Mouse (Mus musculus) testis, adult 2 months (tissue): ENCODE measurements around the gene Slc22a8. TPM values are rescaled to one million over a fixed set of nuclear protein-coding genes. Genes with fewer than 3 reads are reported as not detected.

Experiments used
- H3K27ac ChIP-seq: fragments of 200-500 bp; 2 replicates; pipeline ENCODE4 v1.5.1; 2012; ENCODE audit warnings: low read depth, low read length; ENCODE audit not compliant: control insufficient read depth, insufficient read depth
- H3K27me3 ChIP-seq: fragments of 200-500 bp; 2 replicates; pipeline ENCODE4 v1.6.1; 2012; ENCODE audit warnings: mild to moderate bottlenecking, low read length, moderate library complexity; ENCODE audit not compliant: control insufficient read depth, insufficient read depth
- H3K36me3 ChIP-seq: fragments of 200-500 bp; 2 replicates; pipeline ENCODE4 v1.6.1; 2012; ENCODE audit warnings: mild to moderate bottlenecking, low read length; ENCODE audit not compliant: control insufficient read depth, insufficient read depth
- H3K4me1 ChIP-seq: fragments of 200-500 bp; 2 replicates; pipeline ENCODE4 v1.6.1; 2012; ENCODE audit warnings: low read length; ENCODE audit not compliant: control insufficient read depth, insufficient read depth
- H3K4me3 ChIP-seq: fragments of 200-500 bp; 2 replicates; pipeline ENCODE4 v1.5.1; 2012; ENCODE audit warnings: low read depth, mild to moderate bottlenecking, low read length, moderate library complexity, mixed read lengths; ENCODE audit not compliant: control insufficient read depth
- CTCF ChIP-seq: fragments of 200-500 bp; IDR thresholded peaks from 2 replicates; pipeline ENCODE4 v1.5.1; 2012; ENCODE audit warnings: low read depth, mild to moderate bottlenecking, inconsistent platforms, low read length, moderate library complexity; ENCODE audit not compliant: control insufficient read depth, insufficient read depth, insufficient replicate concordance
- POLR2A ChIP-seq: fragments of 200-500 bp; IDR thresholded peaks from 2 replicates; pipeline ENCODE4 v1.6.1; 2012; ENCODE audit warnings: low read depth, mild to moderate bottlenecking, inconsistent platforms, low read length, moderate library complexity; ENCODE audit not compliant: control insufficient read depth
- polyA plus RNA-seq: library from polyadenylated mRNA; depleted of rRNA; stranded (reverse); fragments of >200 nt; gene quantifications from 2 replicates; pipeline ENCODE4 v1.2.3, GENCODE M21; 2012; rRNA removed

Gene Slc22a8
- 0.04 and 0.05 TPM in 2 replicates for polyA plus RNA-seq

DNA sequence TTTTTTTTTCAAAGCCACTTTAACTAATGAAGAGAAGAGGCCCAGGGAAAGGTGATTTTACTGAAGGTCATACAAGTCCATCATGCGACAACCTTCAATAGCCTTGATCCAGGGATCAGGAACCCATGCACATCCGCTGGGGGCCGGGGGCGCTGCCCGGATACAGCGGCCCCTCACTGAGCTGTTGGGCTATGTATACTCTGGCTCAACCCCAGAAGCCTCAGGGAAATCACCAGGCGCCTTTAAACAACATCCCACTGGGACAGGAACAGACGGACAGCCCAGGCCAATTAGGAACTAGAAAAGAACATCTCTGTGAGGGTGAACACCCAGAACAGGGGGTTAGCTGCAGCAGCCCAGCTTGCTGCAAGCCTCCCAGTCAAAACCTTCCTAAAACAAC lies at the start of gene Slc22a8:
TSS of gene Slc22a8 (plus strand) at position 301 of the 400 bp plus-strand sequence.
- Histone ChIP-seq H3K27ac (no peak within 1 kb of the TSS), H3K36me3 (no peaks in the 10 kb centered on the region), H3K4me1 (no peaks in the 10 kb centered on the region; the same call in 1 of the 2 replicates), H3K27me3 (no peaks in the 10 kb centered on the region), H3K4me3 (no peak within 1 kb of the TSS)
- TF ChIP-seq POLR2A (no peak), CTCF (no peak)

- no peaks in the 10 kb centered on the region for H3K36me3 ChIP-seq
- no peak overlapping the region for H3K27ac ChIP-seq
- TF ChIP-seq POLR2A: no peak
- no peak for TF ChIP-seq CTCF
- H3K4me3 ChIP-seq: no peak overlapping the region
- H3K27me3 ChIP-seq: no peaks in the 10 kb centered on the region
- H3K4me1 ChIP-seq: no peaks in the 10 kb centered on the region
Observed at GRCm38 (mm10) chr19:8558897-8559296, 32.2 kb upstream of the Slc22a8 start.

GRCm38 (mm10) chr19:8564021-8564420 lies 27.0 kb upstream of the Slc22a8 start:
- Histone ChIP-seq H3K27ac (peak overlapping the region; percentile 39), H3K4me1 (no peaks in the 10 kb centered on the region)

GRCm38 (mm10) chr19:8564469-8564868 lies 26.6 kb upstream of the Slc22a8 start:
- TF ChIP-seq CTCF: no peak
- no peak for TF ChIP-seq POLR2A
- Histone ChIP-seq H3K27me3 (no peaks in the 10 kb centered on the region), H3K36me3 (no peaks in the 10 kb centered on the region), H3K4me3 (no peak overlapping the region), H3K27ac (peak overlapping the region; percentile 39), H3K4me1 (peaks cover 1% of the 10 kb centered on the region; the same call in 1 of the 2 replicates)

More at GRCm38 (mm10) chr19:8564021-8564420, 27.0 kb upstream of the Slc22a8 start:
- Histone ChIP-seq H3K27me3 (no peaks in the 10 kb centered on the region), H3K36me3 (no peaks in the 10 kb centered on the region), H3K4me3 (no peak overlapping the region)
- no peak for TF ChIP-seq CTCF
- no peak for TF ChIP-seq POLR2A

DNA sequence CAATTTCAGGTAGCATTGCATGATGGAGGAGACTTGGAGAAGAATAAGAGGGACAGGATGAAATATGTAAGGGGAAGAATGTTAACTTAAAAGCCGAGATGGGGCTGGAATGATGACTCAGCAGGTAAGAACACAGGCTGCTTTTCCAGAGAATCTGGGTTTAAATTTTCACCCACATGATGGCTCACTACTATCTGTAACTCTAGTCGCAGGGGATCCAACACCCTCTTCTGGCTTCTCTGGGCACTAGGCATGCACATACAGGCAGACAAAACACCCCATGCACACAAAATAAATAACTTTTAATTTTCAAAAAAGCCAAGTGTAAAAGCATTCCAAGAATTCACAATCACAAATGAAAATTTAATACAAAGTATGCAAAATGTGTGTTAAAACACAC lies 25.8 kb upstream of the Slc22a8 start:
- Histone ChIP-seq H3K27ac (no peak overlapping the region), H3K4me1 (peaks cover 2% of the 10 kb centered on the region; the same call in 1 of the 2 replicates), H3K27me3 (no peaks in the 10 kb centered on the region), H3K36me3 (no peaks in the 10 kb centered on the region), H3K4me3 (no peak overlapping the region)
- TF ChIP-seq POLR2A (no peak), CTCF (no peak)

GRCm38 (mm10) chr19:8565985-8566384 lies 25.1 kb upstream of the Slc22a8 start:
- Histone ChIP-seq H3K27ac (no peak overlapping the region), H3K27me3 (no peaks in the 10 kb centered on the region), H3K36me3 (no peaks in the 10 kb centered on the region), H3K4me1 (peaks cover 2% of the 10 kb centered on the region; the same call in 1 of the 2 replicates), H3K4me3 (no peak overlapping the region)
- no peak for TF ChIP-seq POLR2A

DNA sequence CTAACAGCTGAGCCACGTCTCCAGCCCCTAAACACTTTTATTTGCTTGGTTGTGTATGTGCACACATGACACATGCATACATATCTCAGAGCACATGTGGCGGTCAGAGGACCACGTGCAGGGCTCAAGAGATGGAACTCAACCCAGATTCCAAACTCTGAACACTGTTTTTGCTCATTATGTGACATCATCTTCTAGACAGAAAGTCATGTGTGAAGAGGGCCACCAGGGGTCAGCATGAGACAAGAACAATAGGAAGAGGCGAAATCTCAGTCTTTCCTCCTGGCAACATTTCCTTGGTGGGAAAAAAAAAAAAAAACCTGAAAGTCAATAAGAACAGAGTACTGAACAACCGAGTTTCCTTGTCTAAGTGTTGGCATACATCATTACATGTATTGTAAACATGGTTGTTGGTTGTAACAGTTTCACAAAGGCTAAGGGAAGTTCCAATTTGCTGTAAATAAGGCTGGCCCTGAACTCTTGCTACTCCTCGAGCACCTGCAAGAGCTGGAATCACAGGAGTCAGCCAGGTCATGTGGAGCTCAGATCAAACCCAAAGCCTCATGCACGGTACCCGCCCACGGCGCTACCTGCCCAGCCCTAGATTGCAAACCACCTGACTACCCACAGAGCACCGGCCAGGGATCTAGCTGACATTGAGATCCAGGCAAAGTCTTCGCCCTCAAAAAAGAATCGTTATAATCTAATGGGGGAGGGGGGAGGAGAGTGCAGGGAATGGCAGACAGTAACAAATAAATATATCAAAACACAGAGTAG lies 23.8 kb upstream of the Slc22a8 start:
- Histone ChIP-seq H3K27ac (no peak overlapping the region), H3K27me3 (no peaks in the 10 kb centered on the region), H3K4me1 (peaks cover 2% of the 10 kb centered on the region; the same call in 1 of the 2 replicates), H3K36me3 (no peaks in the 10 kb centered on the region), H3K4me3 (no peak overlapping the region)
- TF ChIP-seq CTCF: no peak
- no peak for TF ChIP-seq POLR2A
